Mouse (Mus musculus): ENCODE measurements around the gene Ndufb7.

Ndufb7 gene

GRCm38 (mm10) chr8:83575561-83576515 lies 9.4 kb downstream of the Ndufb7 start:
- 56% methylated on average over 17 of the region's 17 CpGs for WGBS

GRCm38 (mm10) chr8:83576516-83576895 lies 10.0 kb downstream of the Ndufb7 start:
- 47% methylated on average over 4 of the region's 4 CpGs for WGBS

GRCm38 (mm10) chr8:83576921-83577320 lies 10.4 kb downstream of the Ndufb7 start:
- 66% methylated on average over 4 of the region's 4 CpGs for WGBS

- 35% methylated on average over 9 of the region's 9 CpGs for WGBS
These were observed 10.9 kb downstream of the Ndufb7 start for GRCm38 (mm10) chr8:83577384-83577791.

GRCm38 (mm10) chr8:83578131-83579055 lies 11.9 kb downstream of the Ndufb7 start:
- WGBS: 53% methylated on average over 17 of the region's 17 CpGs

GRCm38 (mm10) chr8:83579676-83580075 lies 13.2 kb downstream of the Ndufb7 start:
- WGBS: 83% methylated on average over 8 of the region's 8 CpGs

- 67% methylated on average over 8 of the region's 8 CpGs for WGBS
These were observed 14.4 kb downstream of the Ndufb7 start for GRCm38 (mm10) chr8:83580826-83581225.

- WGBS: 58% methylated on average over 8 of the region's 8 CpGs
These were observed 15.8 kb downstream of the Ndufb7 start for GRCm38 (mm10) chr8:83582226-83582625.

- WGBS: 68% methylated on average over 15 of the region's 15 CpGs
These were observed 16.8 kb downstream of the Ndufb7 start for GRCm38 (mm10) chr8:83583236-83583635.

GRCm38 (mm10) chr8:83584771-83585170 lies 18.3 kb downstream of the Ndufb7 start:
- WGBS: 96% methylated on average over 1 of the region's 1 CpGs

- WGBS: 65% methylated on average over 3 of the region's 3 CpGs
These were observed 18.9 kb downstream of the Ndufb7 start for GRCm38 (mm10) chr8:83585333-83585732.

- WGBS: 69% methylated on average over 6 of the region's 6 CpGs
These were observed 21.2 kb downstream of the Ndufb7 start for GRCm38 (mm10) chr8:83587644-83588043.

- 74% methylated on average over 5 of the region's 5 CpGs for WGBS
These were observed 22.4 kb downstream of the Ndufb7 start for GRCm38 (mm10) chr8:83588886-83589285.

- 68% methylated on average over 7 of the region's 7 CpGs for WGBS
These were observed 24.1 kb downstream of the Ndufb7 start for GRCm38 (mm10) chr8:83590488-83591023.

GRCm38 (mm10) chr8:83592682-83593081 lies 26.2 kb downstream of the Ndufb7 start:
- 27% methylated on average over 3 of the region's 3 CpGs for WGBS

- WGBS: under 1% methylated on average over 22 of the region's 22 CpGs
These were observed 27.1 kb downstream of the Ndufb7 start for GRCm38 (mm10) chr8:83593325-83594166.

GRCm38 (mm10) chr8:83594167-83595049 lies 27.9 kb downstream of the Ndufb7 start:
- whole genome bisulfite sequencing: under 1% methylated on average over 43 of the region's 43 CpGs

- WGBS: 19% methylated on average over 3 of the region's 3 CpGs
These were observed 28.5 kb downstream of the Ndufb7 start for GRCm38 (mm10) chr8:83595050-83595345.

GRCm38 (mm10) chr8:83596369-83596768 lies 29.9 kb downstream of the Ndufb7 start:
- WGBS: 15% methylated on average over 3 of the region's 3 CpGs

- WGBS: 11% methylated on average over 1 of the region's 1 CpGs
These were observed 31.7 kb downstream of the Ndufb7 start for GRCm38 (mm10) chr8:83598146-83598545.
